Mouse (Mus musculus) embryonic fibroblast, embryonic 13.5 days (primary cell): ENCODE measurements at regions not wholly inside any gene's neighbourhood (a gene's known extent, or its start where the extent isn't known, plus 50 kb on each side); places are given as distances from the start of the nearest gene placed in this dataset.

Experiments
- H3K27ac ChIP-seq: 2 replicates; pipeline ENCODE4 v1.5.1; 2012; ENCODE audit warnings: low read length, control low read depth, inconsistent platforms; ENCODE audit not compliant: insufficient read depth
- H3K4me1 ChIP-seq: 2 replicates; pipeline ENCODE4 v1.6.1; 2011; ENCODE audit warnings: low read length; ENCODE audit not compliant: control insufficient read depth, insufficient read depth
- H3K4me3 ChIP-seq: 2 replicates; pipeline ENCODE4 v1.5.1; 2011; ENCODE audit warnings: mild to moderate bottlenecking, control low read depth, low read length; ENCODE audit not compliant: insufficient read depth
- CTCF ChIP-seq: IDR thresholded peaks from 2 replicates; pipeline ENCODE4 v1.5.1; 2011; ENCODE audit warnings: mild to moderate bottlenecking, control low read depth, low read length, moderate library complexity, borderline replicate concordance; ENCODE audit not compliant: insufficient read depth
- POLR2A ChIP-seq: IDR thresholded peaks from 2 replicates; pipeline ENCODE4 v1.6.1; 2011; ENCODE audit warnings: low read depth, mild to moderate bottlenecking, control low read depth, low read length, moderate library complexity

DNA sequence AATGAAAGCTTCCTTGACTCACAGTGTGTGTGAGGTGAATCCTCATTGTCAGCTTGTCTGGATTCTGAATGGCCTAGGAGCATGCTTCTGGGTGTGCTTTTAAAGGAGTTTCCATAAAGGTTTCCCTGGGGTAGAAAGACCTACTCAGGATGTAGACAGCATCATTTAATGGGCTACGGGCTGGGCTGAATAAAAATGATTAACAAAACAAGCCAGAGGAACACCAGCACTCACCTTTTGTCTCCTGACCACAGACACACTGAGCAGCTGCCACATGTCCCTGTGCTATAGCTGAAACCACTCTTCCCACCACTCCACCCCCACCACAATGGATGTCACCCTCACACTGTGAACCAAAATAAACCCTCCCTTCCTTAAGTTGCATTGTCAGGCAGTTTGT lies 338.2 kb upstream of the Pik3r1 start:
- Histone ChIP-seq H3K4me1 (no peaks in the 10 kb centered on the region; the same call in 1 of the 2 replicates), H3K4me3 (no peak overlapping the region), H3K27ac (no peak overlapping the region)
- no peak for TF ChIP-seq CTCF
- TF ChIP-seq POLR2A, result no peak

GRCm38 (mm10) chr13:102108204-102108603 lies 340.2 kb upstream of the Pik3r1 start:
- Histone ChIP-seq H3K4me3 (no peak overlapping the region), H3K4me1 (no peaks in the 10 kb centered on the region; the same call in 1 of the 2 replicates), H3K27ac (no peak overlapping the region)
- no peak for TF ChIP-seq CTCF

- Histone ChIP-seq H3K27ac (no peak overlapping the region), H3K4me1 (no peaks in the 10 kb centered on the region; the same call in 1 of the 2 replicates), H3K4me3 (no peak overlapping the region)
- TF ChIP-seq POLR2A, result no peak
- no peak for TF ChIP-seq CTCF
Observed at GRCm38 (mm10) chr13:102108916-102109315, 340.9 kb upstream of the Pik3r1 start.

DNA sequence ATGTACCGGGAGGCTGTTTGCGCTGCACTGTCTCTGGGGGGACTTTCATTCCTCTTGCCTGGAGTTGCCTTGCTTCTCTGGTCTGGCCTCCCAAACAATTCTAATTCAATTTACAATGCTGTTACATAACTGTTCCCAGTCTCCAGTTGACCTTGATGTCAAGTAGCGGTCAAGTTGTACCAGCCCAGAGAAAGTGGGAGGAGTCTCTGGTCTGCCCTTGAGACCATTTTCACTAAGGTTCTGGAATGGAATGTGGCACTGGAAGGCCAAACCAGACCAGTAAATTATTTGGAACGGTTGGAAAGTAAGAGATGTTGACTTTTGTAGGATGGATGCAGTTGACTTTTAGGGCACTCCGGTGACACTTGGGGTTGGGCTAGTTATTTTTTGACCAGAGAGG lies 345.9 kb upstream of the Pik3r1 start:
- TF ChIP-seq CTCF, result no peak
- TF ChIP-seq POLR2A, result no peak
- Histone ChIP-seq H3K27ac (no peak overlapping the region), H3K4me1 (no peaks in the 10 kb centered on the region; the same call in 1 of the 2 replicates), H3K4me3 (no peak overlapping the region)

GRCm38 (mm10) chr13:102122341-102122740 lies 354.3 kb upstream of the Pik3r1 start:
- TF ChIP-seq CTCF, result no peak
- TF ChIP-seq POLR2A, result no peak
- no peaks in the 10 kb centered on the region for H3K4me1 ChIP-seq
- no peak overlapping the region for H3K27ac ChIP-seq
- no peak overlapping the region for H3K4me3 ChIP-seq

DNA sequence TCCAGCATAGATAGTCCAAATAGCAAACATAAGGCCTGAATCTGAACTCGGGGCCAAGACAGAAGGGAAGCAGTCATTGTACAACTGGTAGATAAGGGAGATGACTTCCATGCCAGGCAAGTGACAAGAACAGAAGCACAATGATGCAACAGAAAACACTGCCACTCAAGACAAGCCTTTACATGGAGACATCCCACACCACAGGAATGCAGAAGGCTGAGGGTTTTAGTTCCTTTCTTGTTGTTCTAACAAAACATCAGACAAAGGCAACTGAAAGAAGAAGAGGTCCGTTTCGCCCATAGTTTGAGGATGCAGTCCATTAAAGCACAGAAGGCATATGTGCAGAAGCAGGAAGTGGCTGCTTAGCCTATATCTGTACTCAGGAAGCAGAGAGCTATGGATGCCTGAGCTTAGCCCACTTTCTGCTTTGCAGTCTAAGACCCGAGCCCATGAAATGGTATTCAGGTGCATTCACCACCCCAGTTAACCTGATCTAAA lies 360.0 kb upstream of the Pik3r1 start:
- TF ChIP-seq POLR2A (no peak), CTCF (no peak)
- Histone ChIP-seq H3K4me1 (no peaks in the 10 kb centered on the region), H3K4me3 (no peak overlapping the region), H3K27ac (no peak overlapping the region)

GRCm38 (mm10) chr13:102131459-102131858 lies 363.4 kb upstream of the Pik3r1 start:
- Histone ChIP-seq H3K4me3 (no peak overlapping the region), H3K4me1 (no peaks in the 10 kb centered on the region), H3K27ac (no peak overlapping the region)
- TF ChIP-seq CTCF (no peak), POLR2A (no peak)

DNA sequence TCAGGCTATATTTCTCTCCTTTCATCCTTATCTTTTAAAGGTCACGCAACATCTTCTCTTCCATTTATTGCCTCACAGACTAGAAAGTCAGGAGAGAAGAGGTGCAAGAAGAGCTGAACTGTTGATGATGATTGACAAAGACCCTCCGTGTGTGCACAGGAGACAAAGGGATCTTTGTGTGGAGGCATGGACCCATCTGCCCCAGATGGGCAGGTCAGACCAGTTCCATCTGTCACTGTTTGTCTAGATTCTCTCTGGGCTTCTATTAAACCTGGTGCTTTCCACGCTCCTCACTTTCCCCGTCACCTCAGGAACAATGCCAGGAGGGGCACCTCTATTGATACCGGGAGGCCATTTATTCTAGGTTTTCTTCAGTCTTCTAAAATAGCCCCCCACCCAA lies 364.1 kb upstream of the Pik3r1 start:
- Histone ChIP-seq H3K4me3 (no peak overlapping the region), H3K27ac (no peak overlapping the region), H3K4me1 (no peaks in the 10 kb centered on the region)
- TF ChIP-seq POLR2A (no peak), CTCF (no peak)

DNA sequence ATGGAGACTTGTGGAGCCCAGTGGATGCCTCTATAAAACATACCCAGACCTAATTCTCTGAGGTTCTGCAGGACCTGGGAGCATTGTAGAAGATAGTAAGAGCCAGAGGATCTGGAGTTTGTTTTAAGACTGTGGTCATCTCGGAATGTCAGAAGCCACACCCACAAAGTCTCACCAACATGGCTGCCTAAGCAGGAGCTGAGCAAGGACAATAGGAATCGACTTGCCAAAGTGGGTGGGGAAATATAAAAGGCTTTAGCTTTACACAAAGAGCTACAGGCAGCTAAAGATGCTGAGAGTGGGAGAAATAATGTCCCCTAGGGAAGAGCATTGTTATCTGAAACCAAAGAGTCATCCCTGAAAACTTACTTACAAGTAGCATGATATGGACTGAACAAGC lies 364.7 kb upstream of the Pik3r1 start:
- no peak for TF ChIP-seq CTCF
- TF ChIP-seq POLR2A, result no peak
- Histone ChIP-seq H3K4me1 (no peaks in the 10 kb centered on the region), H3K27ac (no peak overlapping the region), H3K4me3 (no peak overlapping the region)

DNA sequence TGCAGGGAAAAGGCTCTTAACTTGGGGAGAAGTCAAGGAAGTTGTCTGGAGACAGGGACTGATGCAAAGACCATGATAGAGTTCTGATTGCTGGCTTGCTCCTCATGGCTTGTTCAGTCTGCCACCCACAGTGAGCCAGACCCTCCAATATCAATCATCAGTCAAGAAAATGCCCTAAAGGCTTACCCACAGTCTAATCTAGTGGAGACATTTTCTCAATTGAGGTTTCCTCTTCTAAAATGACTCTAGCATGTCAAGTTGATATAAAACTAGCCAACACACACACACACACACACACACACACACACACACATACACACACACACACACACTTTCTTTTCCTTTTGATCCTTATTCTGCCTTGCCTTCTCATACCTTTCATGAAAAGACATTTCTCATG lies 367.2 kb upstream of the Pik3r1 start:
- no peak for TF ChIP-seq CTCF
- no peak for TF ChIP-seq POLR2A
- Histone ChIP-seq H3K4me3 (no peak overlapping the region), H3K4me1 (no peaks in the 10 kb centered on the region), H3K27ac (no peak overlapping the region)

- H3K27ac ChIP-seq, result no peak overlapping the region
- TF ChIP-seq POLR2A, result no peak
- no peak for TF ChIP-seq CTCF
- H3K4me3 ChIP-seq, result no peak overlapping the region
- H3K4me1 ChIP-seq, result no peaks in the 10 kb centered on the region
Observed at GRCm38 (mm10) chr13:102142986-102143385, 375.0 kb upstream of the Pik3r1 start.

- Histone ChIP-seq H3K4me3 (no peak overlapping the region), H3K27ac (no peak overlapping the region), H3K4me1 (no peaks in the 10 kb centered on the region)
- TF ChIP-seq CTCF, result no peak
- no peak for TF ChIP-seq POLR2A
Observed at GRCm38 (mm10) chr13:102143848-102144247, 375.8 kb upstream of the Pik3r1 start.
